Mouse (Mus musculus): Measurements from ENCODE around the gene Pmm2.

DNA sequence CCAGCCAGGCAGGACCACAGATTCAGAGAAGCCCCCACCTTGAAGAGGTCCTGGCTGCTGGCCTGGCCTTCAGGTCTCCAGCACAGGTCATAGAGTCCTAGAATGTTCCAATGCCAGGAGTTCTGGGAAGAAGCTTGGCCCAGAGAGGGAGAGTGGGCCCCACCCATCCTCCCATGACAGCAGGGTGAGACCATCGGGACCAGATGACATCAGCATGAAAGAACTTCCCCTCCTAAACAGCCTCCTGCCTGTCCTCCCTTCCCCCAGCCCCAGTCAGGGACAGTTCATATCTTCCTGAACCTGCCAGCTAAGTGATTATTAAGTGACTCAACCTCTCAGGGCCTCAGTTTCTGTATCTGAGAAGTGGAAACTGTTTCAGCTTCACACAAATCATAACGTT, 29.0 kb downstream of the Pmm2 start:
- TF ChIP-seq CTCF (IDR thresholded peaks at IDR 0.05; ENCODE audit: insufficient read depth, low read length) (no peak), POLR2A (IDR thresholded peaks at IDR 0.05; ENCODE audit: borderline replicate concordance, extremely low read depth, low read depth, low read length) (no peak)

Data from lung, adult 2 months (tissue).